18 mouse cellular contexts compared by ENCODE assay signal in genomic region chr11:72378222-72378621, GRCm38 (mm10). TPM values are rescaled to one million over a fixed set of nuclear protein-coding genes. Genes with fewer than 3 reads are reported as not detected.
"Had no signal": no experiment of that assay in that cellular context is flagged by ENCODE, and none has a peak within 500 bp of the region (broad histone marks: within the 10 kb centered on the region; RNA-seq: fewer than 3 reads in every experiment).

No protein-coding gene starts in this region.

- H3K4me3 ChIP-seq: kidney, embryonic 15.5 days; left cerebral cortex, adult 2 months; liver, embryonic 12.5 days; midbrain, embryonic 12.5 days had no signal

- H3K9me3 ChIP-seq: kidney, embryonic 15.5 days; liver, embryonic 12.5 days; midbrain, embryonic 12.5 days had no signal

- DNase-seq: kidney, adult 2 months; kidney, postnatal 14 days; lung, postnatal 10 days; right cerebral cortex, postnatal 14 days; thymus, postnatal 14 days had no signal

- H3K9ac ChIP-seq: kidney, embryonic 15.5 days; liver, embryonic 12.5 days; midbrain, embryonic 12.5 days had no signal

- H3K27me3 ChIP-seq: kidney, embryonic 15.5 days; midbrain, embryonic 12.5 days had no signal

- H3K36me3 ChIP-seq: kidney, embryonic 15.5 days; liver, embryonic 12.5 days; midbrain, embryonic 12.5 days had no signal

- H3K27ac ChIP-seq: kidney, embryonic 15.5 days; left cerebral cortex, adult 2 months; liver, embryonic 12.5 days; midbrain, embryonic 12.5 days had no signal

- H3K4me2 ChIP-seq: kidney, embryonic 15.5 days; liver, embryonic 12.5 days; midbrain, embryonic 12.5 days had no signal

- H3K4me1 ChIP-seq: midbrain, embryonic 12.5 days had no signal

- ATAC-seq: intestine, embryonic 16.5 days; liver, embryonic 12.5 days had no signal

RNA-seq across cellular contexts. Expression of gene Tekt1, which starts 16.0 kb away (rescaled TPM):
- total RNA-seq: megakaryocyte-erythroid progenitor cell, adult 5-6 weeks had no signal
- polyA plus RNA-seq: large intestine, adult 2 months; liver, embryonic 16.5 days; small intestine, adult 2 months had no signal

RNA-seq across cellular contexts. Expression of gene Ggt6, which starts 57.1 kb away (rescaled TPM):
- total RNA-seq: left cerebral cortex, postnatal 14 days; megakaryocyte-erythroid progenitor cell, adult 5-6 weeks had no signal
- polyA plus RNA-seq: limb, embryonic 11.5 days; liver, embryonic 12.5 days; midbrain, embryonic 12.5 days; midbrain, postnatal 0 days; neural tube, embryonic 14.5 days had no signal
